Mouse (Mus musculus) embryonic facial prominence, embryonic 15.5 days (tissue): ENCODE data around the gene Ppp6r3. TPM values are rescaled to one million over a fixed set of nuclear protein-coding genes. Genes with fewer than 3 reads are reported as not detected.

Source experiments
- ATAC-seq: fragments of 200-750 bp; cut with Nextera tagmentation; 2 replicates; pipeline ENCODE4 v1.8.0; 2017; ENCODE audit warnings: low read depth, moderate TSS enrichment; ENCODE audit not compliant: insufficient number of reproducible peaks, low FRiP score, low TSS enrichment
- H3K27ac ChIP-seq: fragments of 300-500 bp; sonication (generic); replicated peaks from 2 replicates; pipeline ENCODE4 v1.5.1; 2015; ENCODE audit warnings: mild to moderate bottlenecking, inconsistent platforms
- H3K27me3 ChIP-seq: fragments of 300-500 bp; sonication (generic); 2 replicates; pipeline ENCODE4 v1.6.1; 2015; ENCODE audit warnings: inconsistent platforms
- H3K36me3 ChIP-seq: fragments of 300-500 bp; sonication (generic); 2 replicates; pipeline ENCODE4 v1.6.1; 2015; ENCODE audit warnings: mild to moderate bottlenecking, inconsistent platforms
- H3K4me1 ChIP-seq: fragments of 300-500 bp; sonication (generic); 2 replicates; pipeline ENCODE4 v1.6.1; 2015; ENCODE audit warnings: inconsistent platforms
- H3K4me2 ChIP-seq: fragments of 300-500 bp; sonication (generic); replicated peaks from 2 replicates; pipeline ENCODE4 v1.6.1; 2015; ENCODE audit warnings: mild to moderate bottlenecking, inconsistent platforms
- H3K4me3 ChIP-seq: fragments of 300-500 bp; sonication (generic); replicated peaks from 2 replicates; pipeline ENCODE4 v1.5.1; 2015; ENCODE audit warnings: mild to moderate bottlenecking, inconsistent platforms
- H3K9ac ChIP-seq: fragments of 300-500 bp; sonication (generic); 2 replicates; pipeline ENCODE4 v1.6.1; 2015; ENCODE audit warnings: inconsistent platforms
- H3K9me3 ChIP-seq: fragments of 300-500 bp; sonication (generic); replicated peaks from 2 replicates; pipeline ENCODE4 v1.6.1; 2016; ENCODE audit warnings: inconsistent platforms
- WGBS: fragments of 180-500 bp; shearing (Covaris S2); methylation state at CpG from one replicate; pipeline ENCODE4 v1.1.7; 2015; 5-methylcytosine and 5-hydroxymethylcytosine counted together
- polyA plus RNA-seq: library from polyadenylated mRNA; unstranded; fragments of >200 nt; fragmentation: Nextera tagmentation; extraction: Ambion mirVana; gene quantifications from 2 replicates; pipeline ENCODE4 v1.2.1, GENCODE M21; 2015

Ppp6r3 gene
- polyA plus RNA-seq, 1 experiment from 2014 or later: 55.0 TPM

DNA sequence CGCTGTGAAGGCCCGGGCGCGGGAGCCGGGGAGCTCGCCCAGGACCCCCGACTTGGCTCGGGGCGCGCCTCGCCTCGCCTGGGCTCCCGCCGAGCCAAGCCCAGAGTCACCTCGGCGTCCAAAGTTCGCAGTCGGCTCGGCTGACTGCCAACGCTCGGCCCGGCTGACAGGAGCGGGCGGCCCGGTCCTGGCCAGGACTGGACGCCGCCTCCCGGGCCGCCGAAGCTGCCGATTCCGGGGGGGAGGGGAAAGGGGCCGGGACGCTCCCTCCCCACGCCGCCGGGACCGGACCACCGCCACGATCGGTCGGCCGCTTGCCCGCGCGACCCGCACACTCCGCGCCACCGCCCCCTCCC lies 295 bp downstream of the Ppp6r3 start:
- Histone ChIP-seq H3K4me2 (peak overlapping the region; percentile 74), H3K4me3 (peak overlapping the region; percentile 78), H3K9ac (peak overlapping the region; percentile 59), H3K27me3 (no peaks in the 10 kb centered on the region), H3K36me3 (no peaks in the 10 kb centered on the region), H3K4me1 (peaks cover 21% of the 10 kb centered on the region), H3K9me3 (no peaks in the 10 kb centered on the region), H3K27ac (peak overlapping the region; percentile 95)
- ATAC-seq: peak; percentile 30; the same call in 1 of the 2 replicates
- WGBS: under 1% methylated on average over 44 of the region's 50 CpGs

DNA sequence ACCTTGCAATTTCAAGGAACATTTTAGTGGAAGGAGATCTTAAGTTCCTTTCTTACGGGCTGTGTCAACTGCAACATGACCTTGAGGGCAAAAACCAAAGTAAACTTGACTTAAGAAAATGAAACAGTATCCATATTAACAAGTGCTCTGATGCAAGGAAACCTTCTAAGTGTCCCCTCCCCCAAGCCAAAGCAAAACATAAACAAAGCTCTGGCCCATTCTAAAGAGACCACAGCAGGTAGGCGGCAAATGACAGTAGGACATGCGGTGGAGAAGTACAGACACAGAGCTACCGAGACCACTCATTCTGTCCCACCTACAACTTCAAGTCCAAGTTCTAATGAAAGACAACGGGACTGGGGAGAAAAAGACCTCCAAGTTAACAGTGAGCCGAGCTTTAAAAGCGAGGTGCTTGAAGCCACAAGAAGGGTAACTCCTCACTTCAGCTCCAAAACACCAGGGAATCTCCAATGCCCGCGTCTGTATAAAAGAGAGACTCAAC lies 905 bp downstream of the Ppp6r3 start:
- Histone ChIP-seq H3K27ac (peak overlapping the region; percentile 95; the same call in 1 of the 2 replicates), H3K9ac (peak overlapping the region; percentile 59), H3K36me3 (no peaks in the 10 kb centered on the region), H3K4me1 (peaks cover 21% of the 10 kb centered on the region), H3K4me2 (peak overlapping the region; percentile 74), H3K4me3 (peak overlapping the region; percentile 78), H3K27me3 (no peaks in the 10 kb centered on the region), H3K9me3 (no peaks in the 10 kb centered on the region)
- no peak for ATAC-seq
- WGBS: 1% methylated on average over 9 of the region's 9 CpGs

DNA sequence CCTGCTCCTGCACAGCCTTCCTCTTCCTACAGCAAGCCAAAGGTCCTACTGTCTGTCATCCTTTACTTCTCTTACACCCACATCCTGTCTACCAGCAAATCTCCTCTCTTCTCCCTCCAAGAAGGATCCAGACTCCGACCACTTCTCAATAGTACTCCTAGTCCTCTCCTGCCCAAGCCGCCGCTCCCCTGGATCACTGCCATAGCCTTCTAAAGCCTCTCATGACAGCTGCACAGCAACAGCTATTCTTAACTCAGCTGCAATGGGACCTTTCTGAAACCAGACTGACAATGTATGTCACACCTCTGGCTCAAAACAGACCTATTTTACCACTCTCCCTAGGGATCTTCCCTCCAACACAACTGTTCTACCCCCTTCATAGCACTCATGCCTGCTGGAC lies 11.2 kb downstream of the Ppp6r3 start:
- H3K9ac ChIP-seq: no peak overlapping the region
- ATAC-seq: 0 out of 2 replicates have a peak, but pooled peaks have one; percentile 19

DNA sequence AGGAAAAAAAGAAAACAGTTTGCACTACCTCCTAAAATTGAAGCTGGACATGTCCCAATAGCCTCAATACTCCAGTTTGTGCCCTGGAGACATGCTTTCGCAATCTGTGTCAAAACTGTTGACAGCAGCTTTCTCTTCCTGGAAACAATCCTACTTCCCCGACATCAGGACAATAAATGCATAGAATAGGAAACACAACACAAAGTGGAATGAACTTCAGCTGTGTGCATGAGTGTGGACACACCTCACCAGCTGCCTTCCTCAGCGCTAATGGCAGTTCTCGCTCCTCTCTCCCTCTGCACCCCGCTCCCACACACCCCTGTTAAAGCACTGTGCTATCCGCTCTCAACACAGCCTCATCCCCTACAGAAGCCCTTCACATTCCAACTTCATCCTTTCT lies 12.8 kb downstream of the Ppp6r3 start:
- Histone ChIP-seq H3K4me1 (no peaks in the 10 kb centered on the region), H3K27me3 (no peaks in the 10 kb centered on the region), H3K36me3 (no peaks in the 10 kb centered on the region; the same call in 1 of the 2 replicates), H3K9ac (no peak overlapping the region), H3K27ac (no peak overlapping the region), H3K4me3 (no peak overlapping the region), H3K9me3 (no peaks in the 10 kb centered on the region), H3K4me2 (no peak overlapping the region)
- 77% methylated on average over 6 of the region's 6 CpGs for WGBS
- ATAC-seq: no peak

More for the DNA sequence above, 11.2 kb downstream of the Ppp6r3 start:
- Histone ChIP-seq H3K27ac (no peak overlapping the region), H3K27me3 (no peaks in the 10 kb centered on the region), H3K4me1 (no peaks in the 10 kb centered on the region), H3K36me3 (no peaks in the 10 kb centered on the region; the same call in 1 of the 2 replicates), H3K4me3 (no peak overlapping the region), H3K4me2 (no peak overlapping the region), H3K9me3 (no peaks in the 10 kb centered on the region)
- 78% methylated on average over 3 of the region's 3 CpGs for WGBS

DNA sequence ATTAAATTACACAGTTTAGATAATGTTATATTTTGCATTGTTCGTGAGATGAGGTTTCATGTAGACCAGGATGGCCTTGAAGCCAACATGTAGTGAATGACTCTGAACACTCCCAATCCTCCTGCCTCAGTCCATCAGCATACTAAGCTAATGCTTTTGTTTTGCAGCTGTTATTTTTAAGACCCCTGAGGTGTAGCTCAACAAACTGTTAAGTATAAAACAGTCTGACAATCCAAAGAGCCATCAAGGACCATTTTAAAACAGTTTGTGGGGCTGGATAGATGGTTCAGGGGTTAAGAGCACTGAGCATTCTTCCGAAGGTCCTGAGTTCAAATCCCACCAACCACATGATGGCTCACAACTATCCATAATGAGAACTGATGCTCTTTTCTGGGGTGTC lies 13.3 kb downstream of the Ppp6r3 start:
- Histone ChIP-seq H3K9me3 (no peaks in the 10 kb centered on the region), H3K27ac (no peak overlapping the region), H3K4me1 (no peaks in the 10 kb centered on the region), H3K27me3 (no peaks in the 10 kb centered on the region), H3K4me3 (no peak overlapping the region), H3K36me3 (no peaks in the 10 kb centered on the region; the same call in 1 of the 2 replicates), H3K9ac (no peak overlapping the region), H3K4me2 (no peak overlapping the region)
- 93% methylated on average over 2 of the region's 2 CpGs for WGBS
- ATAC-seq: no peak

DNA sequence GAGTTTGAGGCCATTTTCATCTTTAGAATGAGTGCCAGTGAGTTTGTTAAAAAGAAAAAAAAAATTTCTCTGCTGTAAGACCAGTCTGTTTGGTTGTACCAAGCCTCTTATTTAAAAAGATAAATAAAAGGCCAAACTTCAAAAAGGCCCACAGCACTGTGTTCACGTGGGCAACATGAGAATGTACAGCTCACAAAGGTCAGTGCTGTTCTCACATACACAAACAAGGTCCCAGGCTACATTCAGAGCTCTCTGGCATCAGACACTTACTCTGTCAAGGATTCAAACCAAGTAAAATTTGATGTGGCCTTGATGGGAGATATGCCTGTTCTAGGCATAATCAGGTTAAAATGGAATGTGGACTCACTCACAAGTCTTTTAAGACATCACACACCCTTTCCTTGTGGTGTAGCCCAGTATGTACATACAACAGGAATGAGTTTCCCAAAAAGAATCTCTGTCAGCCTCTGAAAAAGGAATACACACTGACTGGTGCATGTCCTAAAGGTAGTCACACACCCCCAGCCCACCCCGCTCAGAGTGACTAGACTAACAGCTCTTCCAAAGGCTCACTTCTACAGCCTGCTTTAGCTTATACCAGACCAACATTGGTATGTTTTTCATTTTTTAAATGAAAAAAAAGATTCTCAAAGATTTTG lies 19.3 kb downstream of the Ppp6r3 start:
- no peak overlapping the region for H3K9ac ChIP-seq
- no peaks in the 10 kb centered on the region for H3K27me3 ChIP-seq
- H3K4me2 ChIP-seq: no peak overlapping the region
- no peaks in the 10 kb centered on the region; the same call in 1 of the 2 replicates for H3K36me3 ChIP-seq
- no peak overlapping the region for H3K27ac ChIP-seq
- 84% methylated on average over 2 of the region's 2 CpGs for WGBS
- no peaks in the 10 kb centered on the region for H3K4me1 ChIP-seq
- H3K4me3 ChIP-seq: no peak overlapping the region
- ATAC-seq: no peak
- no peaks in the 10 kb centered on the region for H3K9me3 ChIP-seq

DNA sequence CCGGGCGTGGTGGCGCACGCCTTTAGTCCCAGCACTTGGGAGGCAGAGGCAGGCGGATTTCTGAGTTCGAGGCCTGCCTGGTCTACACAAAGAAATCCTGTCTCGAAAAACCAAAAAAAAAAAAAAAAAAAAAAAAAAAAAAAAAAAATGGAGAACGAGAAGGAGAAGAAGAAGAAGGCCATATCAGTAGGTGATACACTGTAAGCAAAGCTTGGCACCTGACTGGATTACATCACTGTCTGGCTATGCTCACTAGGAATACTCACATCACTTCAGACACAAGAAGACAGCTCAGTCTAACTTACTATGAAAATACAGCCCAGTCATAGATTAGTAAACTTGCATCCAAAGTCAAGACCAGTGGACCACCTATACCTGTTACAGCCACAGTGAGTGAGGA lies 20.8 kb downstream of the Ppp6r3 start:
- Histone ChIP-seq H3K4me3 (no peak overlapping the region), H3K9me3 (no peaks in the 10 kb centered on the region), H3K9ac (no peak overlapping the region), H3K4me1 (no peaks in the 10 kb centered on the region), H3K27ac (no peak overlapping the region), H3K4me2 (no peak overlapping the region), H3K36me3 (no peaks in the 10 kb centered on the region), H3K27me3 (no peaks in the 10 kb centered on the region)
- no peak for ATAC-seq
- WGBS: 93% methylated on average over 8 of the region's 8 CpGs

DNA sequence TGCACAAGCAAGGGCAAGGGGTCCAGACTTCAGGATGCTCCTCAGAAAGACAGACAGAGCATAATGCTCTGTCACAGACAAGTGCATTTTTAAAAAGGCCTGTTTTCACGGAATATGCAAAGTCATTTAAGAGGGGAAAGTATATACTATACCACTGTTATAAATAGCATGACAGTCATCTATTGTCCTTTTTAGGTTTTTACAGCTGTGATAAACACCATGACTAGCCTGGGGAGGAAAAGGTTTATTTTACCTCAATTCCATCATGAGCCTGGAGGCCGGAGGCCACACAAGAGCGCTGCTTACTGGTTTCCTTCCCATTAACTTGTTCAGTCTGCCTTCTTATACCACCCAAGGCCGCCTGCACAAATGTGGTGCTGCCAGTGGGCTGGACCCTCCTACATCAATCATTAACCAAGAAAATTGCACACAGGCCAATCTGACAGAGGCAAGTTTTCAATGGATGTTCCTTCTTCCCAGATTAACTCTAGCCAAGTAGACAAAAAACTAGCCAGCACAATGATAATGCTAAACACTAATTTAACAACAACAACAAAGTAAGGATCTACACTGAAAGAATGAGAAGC lies 23.9 kb downstream of the Ppp6r3 start:
- Histone ChIP-seq H3K4me1 (no peaks in the 10 kb centered on the region), H3K36me3 (peaks cover 4% of the 10 kb centered on the region; the same call in 1 of the 2 replicates), H3K9ac (no peak overlapping the region), H3K4me3 (no peak overlapping the region), H3K27ac (no peak overlapping the region), H3K9me3 (no peaks in the 10 kb centered on the region), H3K27me3 (no peaks in the 10 kb centered on the region), H3K4me2 (no peak overlapping the region)
- no peak for ATAC-seq
- 72% methylated on average over 4 of the region's 4 CpGs for WGBS

DNA sequence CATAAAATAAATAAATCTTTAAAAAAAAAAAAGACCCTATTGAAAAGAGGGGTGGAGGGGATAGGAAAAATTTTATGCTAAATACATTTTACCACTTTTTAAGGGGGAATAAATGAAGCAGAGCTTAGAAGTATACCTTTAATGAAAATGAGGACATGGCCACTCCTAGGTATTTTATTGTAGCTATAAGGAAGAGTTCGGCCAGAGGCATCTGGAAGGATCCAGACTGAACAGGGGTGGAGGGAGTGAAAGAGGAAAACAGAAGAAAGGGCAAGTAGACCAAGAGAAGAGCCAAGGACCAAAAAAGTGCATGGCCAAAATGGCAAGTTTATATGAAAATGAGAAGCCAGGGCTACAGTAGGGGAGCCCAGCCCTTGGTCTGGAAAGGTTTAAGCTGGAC lies 25.4 kb downstream of the Ppp6r3 start:
- H3K4me2 ChIP-seq: no peak overlapping the region
- H3K27me3 ChIP-seq: no peaks in the 10 kb centered on the region
- no peak for ATAC-seq
- no peak overlapping the region for H3K9ac ChIP-seq
- no peaks in the 10 kb centered on the region for H3K9me3 ChIP-seq
- no peak overlapping the region for H3K4me3 ChIP-seq
- H3K36me3 ChIP-seq: peaks cover 4% of the 10 kb centered on the region; the same call in 1 of the 2 replicates
- 95% methylated on average over 1 of the region's 1 CpGs for WGBS
- no peaks in the 10 kb centered on the region; the same call in 1 of the 2 replicates for H3K4me1 ChIP-seq
- no peak overlapping the region for H3K27ac ChIP-seq

DNA sequence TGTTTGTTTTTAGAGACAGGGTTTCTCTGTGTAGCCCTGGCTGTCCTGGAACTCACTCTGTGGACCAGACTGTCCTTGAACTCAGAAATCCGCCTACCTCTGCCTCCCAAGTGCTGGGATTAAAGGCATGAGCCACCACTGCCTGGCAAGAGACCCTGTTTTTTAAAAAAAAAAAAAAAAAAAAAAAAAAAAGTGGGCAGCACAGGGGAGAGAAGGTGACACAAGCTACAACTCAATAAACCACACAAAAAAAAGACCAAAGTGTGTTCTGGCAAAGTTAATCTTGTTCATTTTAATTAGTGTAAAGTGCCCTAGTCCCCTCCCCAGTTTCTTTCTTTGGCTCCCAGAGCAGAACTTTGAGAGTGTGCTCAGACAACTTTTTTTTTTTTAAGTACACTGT lies 26.3 kb downstream of the Ppp6r3 start:
- H3K4me3 ChIP-seq: no peak overlapping the region
- no peaks in the 10 kb centered on the region; the same call in 1 of the 2 replicates for H3K4me1 ChIP-seq
- H3K4me2 ChIP-seq: no peak overlapping the region
- no peaks in the 10 kb centered on the region for H3K9me3 ChIP-seq
- 95% methylated on average over 1 of the region's 1 CpGs for WGBS
- no peak for ATAC-seq
- no peaks in the 10 kb centered on the region for H3K27me3 ChIP-seq
- H3K9ac ChIP-seq: no peak overlapping the region
- H3K27ac ChIP-seq: no peak overlapping the region
- H3K36me3 ChIP-seq: peaks cover 4% of the 10 kb centered on the region; the same call in 1 of the 2 replicates

DNA sequence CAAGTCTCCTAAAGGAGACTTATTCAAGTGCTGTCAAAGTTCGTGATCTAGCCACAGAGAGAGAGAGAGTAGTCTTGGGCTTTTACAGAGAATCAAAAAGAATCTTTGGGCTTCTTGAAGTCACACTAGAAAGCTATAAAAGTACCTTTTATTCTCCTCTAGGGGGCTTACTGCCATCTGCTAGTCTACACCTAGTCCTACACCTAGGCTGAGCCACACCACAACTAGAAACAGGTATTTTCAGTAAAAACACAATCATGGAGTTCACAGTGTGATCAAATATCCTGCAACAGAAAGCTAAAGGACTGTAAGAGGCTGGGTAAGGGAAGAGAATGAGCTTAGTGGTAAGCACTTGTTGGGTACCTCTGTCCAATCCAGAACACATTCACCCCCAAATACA lies 27.2 kb downstream of the Ppp6r3 start:
- Histone ChIP-seq H3K9ac (no peak overlapping the region), H3K9me3 (no peaks in the 10 kb centered on the region), H3K36me3 (peaks cover 5% of the 10 kb centered on the region; the same call in 1 of the 2 replicates), H3K27ac (no peak overlapping the region), H3K4me1 (peaks cover 1% of the 10 kb centered on the region; the same call in 1 of the 2 replicates), H3K27me3 (no peaks in the 10 kb centered on the region), H3K4me2 (no peak overlapping the region), H3K4me3 (no peak overlapping the region)
- ATAC-seq: no peak
- WGBS: 100% methylated on average over 1 of the region's 1 CpGs
